Comparison of ENCODE assay signal across 29 mouse cellular contexts in the genomic region with DNA sequence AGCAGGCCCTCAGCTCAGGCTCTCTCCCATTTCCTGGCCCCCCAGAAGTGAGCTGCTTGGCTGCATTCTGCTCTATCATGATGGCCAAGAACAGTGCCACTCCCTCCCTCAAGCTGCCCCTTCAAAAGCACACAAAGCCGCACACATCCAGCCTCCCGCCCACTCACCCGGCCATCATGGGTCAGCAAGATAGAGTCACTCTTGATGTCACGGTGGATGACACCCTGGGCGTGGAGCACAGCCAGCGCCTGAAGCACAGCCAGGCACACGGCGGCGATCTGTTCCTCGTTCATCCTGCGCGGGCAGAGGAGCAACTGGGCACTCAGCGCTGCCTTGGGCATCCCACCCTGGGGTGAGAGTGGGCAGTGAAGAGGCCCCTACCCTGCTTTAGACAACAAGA. TPM values are rescaled to one million over a fixed set of nuclear protein-coding genes. Genes with fewer than 3 reads are reported as not detected.
A peak's percentile ranks its signal among the peaks of the same experiment; 100 is the strongest.
DNase-seq lines count a peak whose midpoint lies in the region; ATAC-seq and TF ChIP-seq lines count a peak whose summit lies in the region.
"Had no signal": no experiment of that assay in that cellular context is flagged by ENCODE, and none has a peak within 500 bp of the region (broad histone marks: within the 10 kb centered on the region; RNA-seq: fewer than 3 reads in every experiment).

No protein-coding gene starts in this region.

- WGBS in cerebellum, adult 2 months: 14% methylated on average over 13 of the region's 13 CpGs
- 87% methylated on average over 13 of the region's 13 CpGs for WGBS in kidney, embryonic 14.5 days
- 92% methylated on average over 13 of the region's 13 CpGs for WGBS in forebrain, postnatal 0 days
- 96% methylated on average over 13 of the region's 13 CpGs for WGBS in forebrain, embryonic 11.5 days

- no peaks in the 10 kb centered on the region for H3K27me3 ChIP-seq in cerebellum, adult 2 months (ENCODE audit: control insufficient read depth, insufficient read depth, low read length)
- H3K27me3 ChIP-seq in kidney, embryonic 14.5 days (ENCODE audit: control insufficient read depth, insufficient read depth, low read length): no peaks in the 10 kb centered on the region
- no peaks in the 10 kb centered on the region for H3K27me3 ChIP-seq in forebrain, postnatal 0 days (ENCODE audit: insufficient read depth, low read length)
- no peaks in the 10 kb centered on the region for H3K27me3 ChIP-seq in forebrain, embryonic 11.5 days (ENCODE audit: control insufficient read depth, insufficient read depth, low read length)
- H3K27me3 ChIP-seq: heart, embryonic 13.5 days; hindbrain, embryonic 15.5 days; Patski had no signal

- 0 out of 2 replicates have a peak, but pooled peaks have one; percentile 11 for TF ChIP-seq POLR2A in cerebellum, adult 2 months (IDR thresholded peaks at IDR 0.05; ENCODE audit: borderline replicate concordance, insufficient read depth, low read length)

- no peak overlapping the region for H3K4me2 ChIP-seq in kidney, embryonic 14.5 days (replicated peaks; ENCODE audit: low read depth, low read length)
- H3K4me2 ChIP-seq in forebrain, postnatal 0 days (ENCODE audit: low read depth): no peak overlapping the region
- H3K4me2 ChIP-seq in forebrain, embryonic 11.5 days (ENCODE audit: low read depth, low read length, severe bottlenecking): no peak overlapping the region
- H3K4me2 ChIP-seq: heart, embryonic 13.5 days; hindbrain, embryonic 15.5 days had no signal

- H3K4me1 ChIP-seq in cerebellum, adult 2 months (ENCODE audit: control insufficient read depth, insufficient read depth, low read length): peaks cover 34% of the 10 kb centered on the region
- no peaks in the 10 kb centered on the region for H3K4me1 ChIP-seq in kidney, embryonic 14.5 days (ENCODE audit: control insufficient read depth, insufficient read depth, low read length)
- no peaks in the 10 kb centered on the region for H3K4me1 ChIP-seq in forebrain, postnatal 0 days (ENCODE audit: insufficient read depth)
- no peaks in the 10 kb centered on the region for H3K4me1 ChIP-seq in forebrain, embryonic 11.5 days (replicated peaks; ENCODE audit: control insufficient read depth, insufficient read depth, low read length)
- H3K4me1 ChIP-seq: hindbrain, embryonic 15.5 days had no signal

- TF ChIP-seq CTCF in cerebellum, adult 2 months (IDR thresholded peaks at IDR 0.05; ENCODE audit: borderline replicate concordance, insufficient read depth, low read depth, low read length): no peak
- no peak for TF ChIP-seq CTCF in forebrain, postnatal 0 days (IDR thresholded peaks at IDR 0.05; ENCODE audit: low read depth)

- H3K4me3 ChIP-seq in cerebellum, adult 2 months (replicated peaks; ENCODE audit: insufficient read depth, low read depth, low read length): no peak overlapping the region
- no peak overlapping the region for H3K4me3 ChIP-seq in kidney, embryonic 14.5 days (ENCODE audit: low read length)
- H3K4me3 ChIP-seq in forebrain, postnatal 0 days (ENCODE audit: low read depth, low read length): no peak overlapping the region
- no peak overlapping the region for H3K4me3 ChIP-seq in forebrain, embryonic 11.5 days (ENCODE audit: low read depth, low read length)
- H3K4me3 ChIP-seq: embryonic facial prominence, embryonic 10.5 days; gastrocnemius, adult 2 months; heart, embryonic 13.5 days; hindbrain, embryonic 15.5 days had no signal

- H3K36me3 ChIP-seq in kidney, embryonic 14.5 days (ENCODE audit: control insufficient read depth, insufficient read depth, low read length): peaks cover 83% of the 10 kb centered on the region
- peaks cover 72% of the 10 kb centered on the region for H3K36me3 ChIP-seq in forebrain, postnatal 0 days (ENCODE audit: insufficient read depth)
- H3K36me3 ChIP-seq in forebrain, embryonic 11.5 days (ENCODE audit: control insufficient read depth, insufficient read depth, low read length): peaks cover 7% of the 10 kb centered on the region; the same call in 1 of the 2 replicates

- ATAC-seq in cerebellum, adult (ENCODE audit: insufficient number of reproducible peaks, low FRiP score, low TSS enrichment): peak; percentile 45; the same call in 1 of the 2 replicates
- no peak for ATAC-seq in kidney, embryonic 14.5 days (ENCODE audit: low FRiP score, low TSS enrichment)
- no peak for ATAC-seq in forebrain, postnatal 0 days
- ATAC-seq in inflammation-experienced regulatory T-cells, adult 6 months: no peak
- no peak for ATAC-seq in forebrain, embryonic 11.5 days (replicated peaks; ENCODE audit: low FRiP score)
- ATAC-seq: activated CD4-positive, CD25-positive, alpha-beta regulatory T cell, adult 4 months; CD4-positive, CD25-positive, alpha-beta regulatory T cell, adult 4 months; forebrain, embryonic 14.5 days; intestine, postnatal 0 days; Patski had no signal

- H3K9me3 ChIP-seq in kidney, embryonic 14.5 days (ENCODE audit: control insufficient read depth, low read length): no peaks in the 10 kb centered on the region
- H3K9me3 ChIP-seq in forebrain, postnatal 0 days (ENCODE audit: low read length): no peaks in the 10 kb centered on the region
- no peaks in the 10 kb centered on the region for H3K9me3 ChIP-seq in forebrain, embryonic 11.5 days (ENCODE audit: control insufficient read depth, low read length)
- H3K9me3 ChIP-seq: embryonic facial prominence, embryonic 10.5 days; heart, embryonic 13.5 days; hindbrain, embryonic 15.5 days had no signal

- no peak overlapping the region for H3K9ac ChIP-seq in kidney, embryonic 14.5 days (ENCODE audit: low read depth, low read length)
- no peak overlapping the region for H3K9ac ChIP-seq in forebrain, postnatal 0 days
- no peak overlapping the region for H3K9ac ChIP-seq in forebrain, embryonic 11.5 days (ENCODE audit: low read length)
- H3K9ac ChIP-seq: heart, embryonic 13.5 days; hindbrain, embryonic 15.5 days had no signal

- DNase-seq in cerebellum, postnatal 4 days (ENCODE audit: low spot score in 2 of 2): no peak
- DNase-seq in cerebellum, adult 2 months: peak; percentile 74 to 80
- DNase-seq in cerebellum, postnatal 10 days: peak; percentile 73
- no peak for DNase-seq in forebrain, postnatal 0 days
- DNase-seq in forebrain, embryonic 11.5 days (ENCODE audit: low spot score): no peak
- DNase-seq: adrenal gland, postnatal 14 days; B cell, adult 2 months; gastrocnemius, adult 2 months; gastrocnemius, postnatal 25 days; heart, postnatal 36 days; kidney, adult 9 months had no signal

- peak overlapping the region; percentile 18; the same call in 1 of the 2 replicates for H3K27ac ChIP-seq in cerebellum, adult 2 months (ENCODE audit: insufficient read depth, low read length)
- H3K27ac ChIP-seq in kidney, embryonic 14.5 days (ENCODE audit: low read depth, low read length): no peak overlapping the region
- no peak overlapping the region for H3K27ac ChIP-seq in forebrain, postnatal 0 days (ENCODE audit: low read depth, low read length)
- H3K27ac ChIP-seq in forebrain, embryonic 11.5 days (ENCODE audit: low read depth, low read length): no peak overlapping the region
- H3K27ac ChIP-seq: embryonic facial prominence, embryonic 10.5 days; gastrocnemius, adult 2 months; heart, embryonic 13.5 days; hindbrain, embryonic 15.5 days had no signal

RNA-seq across cellular contexts. Expression of a gene that starts 15.3 kb away (rescaled TPM):
- polyA plus RNA-seq in cerebellum, adult 2 months (2012; rRNA removed): 0.43 and 0.67 TPM in 2 replicates
- not detected in 2 replicates for polyA plus RNA-seq in kidney, embryonic 14.5 days (2014; fragmentation: Nextera tagmentation; extraction: Ambion mirVana)
- 0.10 and 0.15 TPM in 2 replicates for total RNA-seq in forebrain, postnatal 0 days (2014; rRNA removed)
- polyA plus RNA-seq in forebrain, postnatal 0 days (2015; fragmentation: Nextera tagmentation; extraction: Ambion mirVana): 0.09 TPM in 1 of 2 replicates, not detected in the other
- polyA plus RNA-seq in inflammation-experienced regulatory T-cells, adult 6 months (2017; shearing (Covaris generic)): 1 to 10 TPM in 1 of 3 experiments, not detected in 2; 1.4 TPM
- not detected in 2 replicates for polyA plus RNA-seq in forebrain, embryonic 11.5 days (2014; fragmentation: Nextera tagmentation; extraction: Ambion mirVana)
- total RNA-seq: adrenal gland, adult 18-20 months; adrenal gland, postnatal 14 days; gastrocnemius, adult 2 months; gastrocnemius, postnatal 25 days; granulocyte monocyte progenitor cell, adult 5-6 weeks; heart, adult 8-10 months; heart, postnatal 36 days; MEL had no signal
- polyA plus RNA-seq: activated CD4-positive, CD25-positive, alpha-beta regulatory T cell, adult 4 months; CD4-positive, CD25-positive, alpha-beta regulatory T cell, adult 4 months; embryonic facial prominence, embryonic 10.5 days; forebrain, embryonic 14.5 days; heart, embryonic 13.5 days; heart, postnatal 0 days; hindbrain, embryonic 11.5 days; intestine, postnatal 0 days; Patski had no signal

RNA-seq across cellular contexts. Expression of a gene that starts 21.7 kb away (rescaled TPM):
- not detected in 2 replicates for polyA plus RNA-seq in cerebellum, adult 2 months (2012; rRNA removed)
- polyA plus RNA-seq in kidney, embryonic 14.5 days (2014; fragmentation: Nextera tagmentation; extraction: Ambion mirVana): not detected in 2 replicates
- total RNA-seq in forebrain, postnatal 0 days (2014; rRNA removed): not detected in 2 replicates
- polyA plus RNA-seq in forebrain, postnatal 0 days (2015; fragmentation: Nextera tagmentation; extraction: Ambion mirVana): not detected in 2 replicates
- not detected for polyA plus RNA-seq in inflammation-experienced regulatory T-cells, adult 6 months (2017; shearing (Covaris generic))
- polyA plus RNA-seq in forebrain, embryonic 11.5 days (2014; fragmentation: Nextera tagmentation; extraction: Ambion mirVana): not detected in 2 replicates
- total RNA-seq: adrenal gland, adult 18-20 months; adrenal gland, postnatal 14 days; gastrocnemius, adult 2 months; gastrocnemius, postnatal 25 days; granulocyte monocyte progenitor cell, adult 5-6 weeks; heart, adult 8-10 months; heart, postnatal 36 days; MEL had no signal
- polyA plus RNA-seq: activated CD4-positive, CD25-positive, alpha-beta regulatory T cell, adult 4 months; CD4-positive, CD25-positive, alpha-beta regulatory T cell, adult 4 months; embryonic facial prominence, embryonic 10.5 days; embryonic facial prominence, embryonic 14.5 days; forebrain, embryonic 14.5 days; heart, embryonic 13.5 days; heart, postnatal 0 days; hindbrain, embryonic 11.5 days; hindbrain, embryonic 15.5 days; Patski had no signal

RNA-seq across cellular contexts. Expression of a gene that starts 35.6 kb away (rescaled TPM):
- polyA plus RNA-seq in cerebellum, adult 2 months (2012; rRNA removed): 54.1 and 54.9 TPM in 2 replicates
- polyA plus RNA-seq in kidney, embryonic 14.5 days (2014; fragmentation: Nextera tagmentation; extraction: Ambion mirVana): 33.3 and 34.9 TPM in 2 replicates
- total RNA-seq in forebrain, postnatal 0 days (2014; rRNA removed): 35.2 and 49.1 TPM in 2 replicates
- 21.4 and 23.3 TPM in 2 replicates for polyA plus RNA-seq in forebrain, postnatal 0 days (2015; fragmentation: Nextera tagmentation; extraction: Ambion mirVana)
- 1 to 10 TPM; 6.4 to 9.8 (median 8.2) TPM for polyA plus RNA-seq in inflammation-experienced regulatory T-cells, adult 6 months (2017; shearing (Covaris generic))
- 40.7 and 41.1 TPM in 2 replicates for polyA plus RNA-seq in forebrain, embryonic 11.5 days (2014; fragmentation: Nextera tagmentation; extraction: Ambion mirVana)

RNA-seq across cellular contexts. Expression of a gene that starts 35.6 kb away (rescaled TPM):
- polyA plus RNA-seq in cerebellum, adult 2 months (2012; rRNA removed): 8.3 and 8.5 TPM in 2 replicates
- polyA plus RNA-seq in kidney, embryonic 14.5 days (2014; fragmentation: Nextera tagmentation; extraction: Ambion mirVana): 48.3 and 60.7 TPM in 2 replicates
- 11.5 and 11.9 TPM in 2 replicates for total RNA-seq in forebrain, postnatal 0 days (2014; rRNA removed)
- polyA plus RNA-seq in forebrain, postnatal 0 days (2015; fragmentation: Nextera tagmentation; extraction: Ambion mirVana): 7.4 and 11.5 TPM in 2 replicates
- 1 to 10 TPM; 2.1 to 3.7 (median 2.6) TPM for polyA plus RNA-seq in inflammation-experienced regulatory T-cells, adult 6 months (2017; shearing (Covaris generic))
- 50.7 and 56.2 TPM in 2 replicates for polyA plus RNA-seq in forebrain, embryonic 11.5 days (2014; fragmentation: Nextera tagmentation; extraction: Ambion mirVana)

RNA-seq across cellular contexts. Expression of a gene that starts 39.7 kb away (rescaled TPM):
- not detected in 2 replicates for polyA plus RNA-seq in cerebellum, adult 2 months (2012; rRNA removed)
- not detected in 2 replicates for polyA plus RNA-seq in kidney, embryonic 14.5 days (2014; fragmentation: Nextera tagmentation; extraction: Ambion mirVana)
- total RNA-seq in forebrain, postnatal 0 days (2014; rRNA removed): not detected in 2 replicates
- not detected in 2 replicates for polyA plus RNA-seq in forebrain, postnatal 0 days (2015; fragmentation: Nextera tagmentation; extraction: Ambion mirVana)
- polyA plus RNA-seq in inflammation-experienced regulatory T-cells, adult 6 months (2017; shearing (Covaris generic)): not detected
- not detected in 2 replicates for polyA plus RNA-seq in forebrain, embryonic 11.5 days (2014; fragmentation: Nextera tagmentation; extraction: Ambion mirVana)
- total RNA-seq: adrenal gland, adult 18-20 months; adrenal gland, postnatal 14 days; gastrocnemius, adult 2 months; gastrocnemius, postnatal 25 days; granulocyte monocyte progenitor cell, adult 5-6 weeks; heart, adult 8-10 months; heart, postnatal 36 days; MEL had no signal
- polyA plus RNA-seq: activated CD4-positive, CD25-positive, alpha-beta regulatory T cell, adult 4 months; CD4-positive, CD25-positive, alpha-beta regulatory T cell, adult 4 months; embryonic facial prominence, embryonic 10.5 days; embryonic facial prominence, embryonic 14.5 days; forebrain, embryonic 14.5 days; heart, embryonic 13.5 days; heart, postnatal 0 days; hindbrain, embryonic 11.5 days; hindbrain, embryonic 15.5 days; intestine, postnatal 0 days; Patski had no signal

Comparison
In these comparisons a context has a peak if more than half of its experiments do, and no peak if none do; other contexts are left out.
1. DNase-seq: peak in cerebellum, adult 2 months (2 of 2) and cerebellum, postnatal 10 days (2 of 2); none in cerebellum, postnatal 4 days (0 of 2), forebrain, postnatal 0 days (single experiment) and forebrain, embryonic 11.5 days (single experiment).